Mouse (Mus musculus): ENCODE results near the gene Ikzf3. TPM values are rescaled to one million over a fixed set of nuclear protein-coding genes. Genes with fewer than 3 reads are reported as not detected.

The Ikzf3 gene
- polyA plus RNA-seq, 1 experiment from 2014 or later, result 0.18 TPM

DNA sequence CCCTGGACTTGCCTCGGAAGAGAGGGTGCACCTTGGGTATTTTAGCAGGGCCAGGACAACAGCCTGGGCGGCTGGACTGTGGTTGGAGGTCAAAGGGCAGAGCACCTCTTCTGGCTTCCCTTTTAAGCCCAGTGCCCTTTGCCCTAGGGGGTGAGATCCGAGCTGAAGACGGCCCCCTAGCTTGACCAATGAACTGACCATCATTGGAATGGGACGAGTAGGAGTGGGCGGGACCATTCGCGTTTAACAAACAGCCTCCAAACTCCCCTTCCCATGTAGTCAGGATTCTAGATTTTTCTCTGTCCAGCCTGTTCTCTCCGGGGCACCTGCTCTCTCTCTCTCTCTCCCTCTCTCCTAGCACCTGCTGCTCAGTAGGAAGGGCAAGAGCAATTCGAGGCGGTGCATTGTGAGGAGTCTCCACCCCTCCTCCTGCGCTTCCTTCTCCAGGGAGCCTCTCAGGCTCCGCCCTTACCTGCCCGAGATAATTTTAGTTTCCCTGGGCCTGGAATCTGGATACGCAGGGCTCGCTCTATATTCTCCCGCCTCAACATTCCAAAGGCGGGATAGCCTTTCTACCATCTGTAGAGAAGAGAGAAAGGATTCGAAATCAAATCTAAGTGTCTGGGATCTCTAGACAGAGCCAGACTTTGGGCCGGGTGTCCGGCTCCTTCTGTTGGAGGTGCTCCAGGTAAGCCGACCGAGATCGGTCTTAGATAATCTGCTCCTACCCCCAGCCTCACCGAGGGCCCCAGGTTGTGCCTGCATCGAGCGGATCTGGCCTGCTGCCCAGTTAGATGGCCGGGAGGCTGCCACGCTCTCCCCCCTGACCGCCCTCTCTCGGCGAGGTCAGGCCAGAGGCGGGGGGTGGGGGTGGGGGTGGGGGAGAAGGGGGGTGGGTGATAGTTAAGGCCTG is 99.0 kb downstream of the Ikzf3 start:
- peak overlapping the region; percentile 27 for H3K4me3 ChIP-seq (ENCODE audit: low read depth, low read length)
- no peaks in the 10 kb centered on the region for H3K9me3 ChIP-seq (ENCODE audit: control insufficient read depth, low read length)
- WGBS, result 3% methylated on average over 25 of the region's 33 CpGs
- peak overlapping the region; percentile 42 for H3K4me2 ChIP-seq (ENCODE audit: low read depth, low read length)
- peak; percentile 86 for DNase-seq (ENCODE audit: low spot score)
- no peaks in the 10 kb centered on the region for H3K36me3 ChIP-seq (ENCODE audit: control insufficient read depth, insufficient read depth, low read length)
- ATAC-seq (ENCODE audit: low read depth), result peak; percentile 87
- H3K27ac ChIP-seq (replicated peaks; ENCODE audit: low read depth, low read length), result peak overlapping the region; percentile 11; the same call in 1 of the 2 replicates
- H3K27me3 ChIP-seq (replicated peaks; ENCODE audit: control insufficient read depth, insufficient read depth, low read length), result peaks cover 28% of the 10 kb centered on the region
- H3K9ac ChIP-seq (ENCODE audit: low read depth, low read length), result peak overlapping the region; percentile 15
- no peaks in the 10 kb centered on the region for H3K4me1 ChIP-seq (ENCODE audit: control insufficient read depth, insufficient read depth, low read length)

DNA sequence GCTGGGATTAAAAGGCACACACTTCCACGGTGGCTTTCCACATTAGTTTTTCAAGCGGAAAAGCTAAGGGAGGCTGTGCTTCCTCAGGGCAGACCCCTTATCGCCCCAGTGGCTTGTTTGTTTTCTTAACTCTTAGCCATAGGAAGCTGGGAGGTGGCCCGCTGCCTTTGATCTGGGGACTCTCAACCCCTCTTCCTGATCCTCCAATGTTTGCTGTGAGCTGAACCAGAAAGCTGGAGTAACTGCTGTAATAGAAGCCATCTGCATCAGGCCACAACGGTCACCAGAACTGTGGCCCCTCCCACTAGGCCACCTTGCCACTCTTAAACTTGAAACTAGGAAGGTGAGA is 99.6 kb downstream of the Ikzf3 start, which contains the start of gene Grb7:
Grb7 (plus strand) TSS at position 182 of the 349 bp plus-strand sequence.
- peak within 1 kb of the TSS; percentile 15 for H3K9ac ChIP-seq (ENCODE audit: low read depth, low read length)
- H3K4me3 ChIP-seq (ENCODE audit: low read depth, low read length), result peak within 1 kb of the TSS; percentile 27
- H3K4me1 ChIP-seq (ENCODE audit: control insufficient read depth, insufficient read depth, low read length), result no peaks in the 10 kb centered on the region
- DNase-seq (ENCODE audit: low spot score) (no peak), ATAC-seq (ENCODE audit: low read depth) (no peak)
- peak within 1 kb of the TSS; percentile 42 for H3K4me2 ChIP-seq (ENCODE audit: low read depth, low read length)
- peaks cover 28% of the 10 kb centered on the region for H3K27me3 ChIP-seq (replicated peaks; ENCODE audit: control insufficient read depth, insufficient read depth, low read length)
- peak within 1 kb of the TSS; percentile 11; the same call in 1 of the 2 replicates for H3K27ac ChIP-seq (replicated peaks; ENCODE audit: low read depth, low read length)
- no peaks in the 10 kb centered on the region for H3K9me3 ChIP-seq (ENCODE audit: control insufficient read depth, low read length)
- no peaks in the 10 kb centered on the region for H3K36me3 ChIP-seq (ENCODE audit: control insufficient read depth, insufficient read depth, low read length)
- 2% methylated on average over 5 of the region's 5 CpGs for WGBS

DNA sequence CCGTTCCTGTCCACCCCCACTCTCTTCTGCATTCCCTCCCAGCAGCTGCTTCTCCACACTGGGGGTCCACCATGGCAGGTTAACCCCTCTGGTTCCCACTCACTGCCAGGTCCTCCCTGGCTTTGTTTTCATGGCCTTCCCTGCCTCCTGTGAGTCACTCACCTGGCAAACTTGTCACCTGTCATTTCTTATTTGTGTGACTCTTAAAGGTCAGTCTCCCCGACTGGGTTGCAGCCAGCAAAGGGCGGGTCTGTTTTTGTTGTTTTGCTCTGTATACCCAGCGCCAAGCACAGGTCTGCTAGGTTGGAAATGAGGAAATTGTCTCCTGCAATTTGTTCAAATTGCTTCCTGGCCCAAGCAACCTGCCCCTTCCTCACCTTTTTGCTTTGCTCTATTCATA is 100.2 kb downstream of the Ikzf3 start:
- peaks cover 28% of the 10 kb centered on the region for H3K27me3 ChIP-seq (replicated peaks; ENCODE audit: control insufficient read depth, insufficient read depth, low read length)
- no peak overlapping the region for H3K27ac ChIP-seq (replicated peaks; ENCODE audit: low read depth, low read length)
- ATAC-seq (ENCODE audit: low read depth), result no peak
- WGBS, result 37% methylated on average over 4 of the region's 4 CpGs
- H3K4me1 ChIP-seq (ENCODE audit: control insufficient read depth, insufficient read depth, low read length), result no peaks in the 10 kb centered on the region
- H3K9ac ChIP-seq (ENCODE audit: low read depth, low read length), result no peak overlapping the region
- H3K36me3 ChIP-seq (ENCODE audit: control insufficient read depth, insufficient read depth, low read length), result no peaks in the 10 kb centered on the region
- no peak overlapping the region for H3K4me3 ChIP-seq (ENCODE audit: low read depth, low read length)
- no peak overlapping the region for H3K4me2 ChIP-seq (ENCODE audit: low read depth, low read length)
- DNase-seq (ENCODE audit: low spot score), result no peak
- no peaks in the 10 kb centered on the region for H3K9me3 ChIP-seq (ENCODE audit: control insufficient read depth, low read length)

DNA sequence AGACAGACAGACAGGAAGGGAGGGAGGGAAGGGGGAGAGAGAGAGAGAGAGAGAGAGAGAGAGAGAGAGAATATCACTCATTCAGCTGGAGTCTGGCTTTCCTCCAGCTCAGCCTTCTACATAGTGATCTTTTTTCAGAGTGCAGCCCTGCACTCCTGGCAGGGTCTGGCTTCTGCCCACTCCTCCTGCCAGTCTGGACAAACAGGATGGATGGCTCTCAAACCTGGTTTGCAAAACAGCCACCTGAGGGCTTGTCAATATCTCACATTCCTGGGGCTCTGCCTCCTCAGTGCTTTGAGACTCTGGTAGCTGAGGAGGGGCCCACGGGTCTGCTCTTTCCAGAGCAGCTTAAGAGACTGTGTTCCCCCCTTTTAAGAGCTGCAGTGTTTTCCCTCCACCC is 100.6 kb downstream of the Ikzf3 start:
- Histone ChIP-seq H3K27ac (replicated peaks; ENCODE audit: low read depth, low read length) (no peak overlapping the region), H3K9ac (ENCODE audit: low read depth, low read length) (no peak overlapping the region), H3K27me3 (replicated peaks; ENCODE audit: control insufficient read depth, insufficient read depth, low read length) (peaks cover 28% of the 10 kb centered on the region), H3K4me2 (ENCODE audit: low read depth, low read length) (no peak overlapping the region), H3K9me3 (ENCODE audit: control insufficient read depth, low read length) (no peaks in the 10 kb centered on the region), H3K36me3 (ENCODE audit: control insufficient read depth, insufficient read depth, low read length) (no peaks in the 10 kb centered on the region), H3K4me3 (ENCODE audit: low read depth, low read length) (no peak overlapping the region), H3K4me1 (ENCODE audit: control insufficient read depth, insufficient read depth, low read length) (no peaks in the 10 kb centered on the region)
- no peak for ATAC-seq (ENCODE audit: low read depth)
- peak; percentile 55 for DNase-seq (ENCODE audit: low spot score)
- WGBS, result 14% methylated on average over 1 of the region's 1 CpGs

DNA sequence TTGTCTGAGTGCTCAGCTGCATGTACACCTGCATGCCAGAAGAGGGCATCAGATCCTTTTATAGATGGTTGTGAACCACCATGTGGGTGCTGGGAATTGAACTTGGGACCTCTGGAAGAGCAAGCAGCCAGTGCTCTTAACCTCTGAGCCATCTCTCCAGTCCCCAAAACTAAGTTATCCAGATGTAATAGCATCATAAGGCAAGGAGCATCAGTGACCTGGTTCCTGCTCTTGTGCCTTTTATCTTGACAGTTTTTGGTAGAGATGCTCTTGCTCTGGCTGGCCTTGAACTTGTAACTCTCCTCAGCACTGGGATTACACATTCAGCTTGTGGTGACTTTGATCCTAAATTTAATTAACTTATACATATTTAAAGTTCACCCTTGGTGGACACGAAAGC is 102.1 kb downstream of the Ikzf3 start:
- H3K36me3 ChIP-seq (ENCODE audit: control insufficient read depth, insufficient read depth, low read length), result no peaks in the 10 kb centered on the region
- no peak for ATAC-seq (ENCODE audit: low read depth)

DNA sequence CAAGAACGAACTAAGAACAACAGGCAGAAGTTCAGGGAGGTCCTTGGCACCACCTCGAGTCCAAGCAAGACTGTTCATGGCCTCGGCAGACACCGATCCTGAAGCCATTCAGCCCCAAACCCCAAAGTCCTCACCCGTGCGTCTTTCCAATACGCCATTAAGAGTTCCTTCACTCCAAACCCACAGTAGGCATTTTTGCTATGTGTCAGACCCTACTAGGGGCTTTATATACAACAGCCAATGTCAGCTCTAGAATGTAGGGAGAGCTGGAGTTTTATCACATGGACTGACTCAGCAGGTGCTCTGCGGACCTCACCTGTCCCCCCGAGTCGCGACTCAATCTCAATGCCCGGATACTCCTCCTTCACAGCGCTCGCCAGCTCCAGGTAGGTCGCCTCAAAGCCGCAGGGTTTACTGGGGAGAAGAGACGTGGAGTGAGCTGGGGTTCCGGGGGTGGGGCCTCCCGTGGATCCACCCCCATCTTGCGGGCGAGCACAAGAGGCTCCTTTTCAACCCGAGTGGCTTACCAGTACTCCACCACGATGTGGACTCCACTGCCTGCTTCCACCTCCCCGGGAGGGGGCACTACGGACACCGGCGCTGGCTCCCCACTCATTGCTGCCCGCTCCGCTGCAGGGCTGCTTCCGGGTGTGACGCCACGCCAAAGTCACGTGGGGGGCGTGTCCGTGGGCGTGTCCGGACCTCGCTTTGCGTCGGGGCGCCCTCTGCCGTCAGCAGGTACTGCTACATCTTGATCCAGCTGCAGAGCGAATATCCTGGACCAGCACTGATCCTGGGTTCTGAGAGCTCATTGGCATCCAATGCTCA is 107.3 kb downstream of the Ikzf3 start, which contains the start of gene Mien1:
Mien1 (minus strand) TSS at position 661 of the 828 bp plus-strand sequence.
- no peaks in the 10 kb centered on the region for H3K4me1 ChIP-seq (ENCODE audit: control insufficient read depth, insufficient read depth, low read length)
- no peaks in the 10 kb centered on the region for H3K27me3 ChIP-seq (replicated peaks; ENCODE audit: control insufficient read depth, insufficient read depth, low read length)
- H3K4me3 ChIP-seq (ENCODE audit: low read depth, low read length), result peak within 1 kb of the TSS; percentile 53
- ATAC-seq (ENCODE audit: low read depth) (peak; percentile 91), DNase-seq (ENCODE audit: low spot score) (peak; percentile 91)
- H3K36me3 ChIP-seq (ENCODE audit: control insufficient read depth, insufficient read depth, low read length), result peaks cover 40% of the 10 kb centered on the region
- H3K9ac ChIP-seq (ENCODE audit: low read depth, low read length), result peak within 1 kb of the TSS; percentile 69
- no peaks in the 10 kb centered on the region for H3K9me3 ChIP-seq (ENCODE audit: control insufficient read depth, low read length)
- H3K4me2 ChIP-seq (ENCODE audit: low read depth, low read length), result peak within 1 kb of the TSS; percentile 78
- no peak within 1 kb of the TSS; the same call in 1 of the 2 replicates for H3K27ac ChIP-seq (replicated peaks; ENCODE audit: low read depth, low read length)
- WGBS, result 1% methylated on average over 33 of the region's 43 CpGs

More for the DNA sequence above, 102.1 kb downstream of the Ikzf3 start:
- Histone ChIP-seq H3K27me3 (replicated peaks; ENCODE audit: control insufficient read depth, insufficient read depth, low read length) (peaks cover 22% of the 10 kb centered on the region), H3K9ac (ENCODE audit: low read depth, low read length) (no peak overlapping the region), H3K4me2 (ENCODE audit: low read depth, low read length) (no peak overlapping the region), H3K4me3 (ENCODE audit: low read depth, low read length) (no peak overlapping the region), H3K9me3 (ENCODE audit: control insufficient read depth, low read length) (no peaks in the 10 kb centered on the region), H3K27ac (replicated peaks; ENCODE audit: low read depth, low read length) (no peak overlapping the region), H3K4me1 (ENCODE audit: control insufficient read depth, insufficient read depth, low read length) (no peaks in the 10 kb centered on the region)
- DNase-seq (ENCODE audit: low spot score), result no peak
- 96% methylated on average over 1 of the region's 1 CpGs for WGBS

DNA sequence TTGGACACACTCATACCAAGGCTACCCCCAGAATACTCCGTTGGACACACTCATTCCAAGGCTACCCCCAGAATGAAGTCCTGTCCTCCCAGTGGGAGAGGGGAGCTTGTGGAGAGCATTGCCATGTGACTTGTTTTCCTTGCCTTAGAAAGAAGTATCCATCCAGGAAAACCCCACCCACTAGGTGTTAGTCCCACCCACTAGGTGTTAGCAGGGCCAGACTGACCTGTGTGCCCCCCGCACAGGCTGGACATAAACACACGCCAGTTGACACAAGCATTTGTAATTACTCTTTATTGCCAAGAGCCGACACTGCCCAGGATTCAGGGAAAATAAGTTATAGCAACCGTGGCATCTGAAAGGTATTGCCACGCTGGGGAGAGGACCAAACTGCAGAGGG is 108.4 kb downstream of the Ikzf3 start:
- H3K36me3 ChIP-seq (ENCODE audit: control insufficient read depth, insufficient read depth, low read length), result peaks cover 49% of the 10 kb centered on the region
- ATAC-seq (ENCODE audit: low read depth), result no peak
- H3K9me3 ChIP-seq (ENCODE audit: control insufficient read depth, low read length), result no peaks in the 10 kb centered on the region
- no peaks in the 10 kb centered on the region for H3K4me1 ChIP-seq (ENCODE audit: control insufficient read depth, insufficient read depth, low read length)
- H3K4me2 ChIP-seq (ENCODE audit: low read depth, low read length), result no peak overlapping the region
- 88% methylated on average over 6 of the region's 6 CpGs for WGBS
- H3K27ac ChIP-seq (replicated peaks; ENCODE audit: low read depth, low read length), result no peak overlapping the region
- no peak for DNase-seq (ENCODE audit: low spot score)
- H3K27me3 ChIP-seq (replicated peaks; ENCODE audit: control insufficient read depth, insufficient read depth, low read length), result no peaks in the 10 kb centered on the region
- H3K9ac ChIP-seq (ENCODE audit: low read depth, low read length), result no peak overlapping the region
- H3K4me3 ChIP-seq (ENCODE audit: low read depth, low read length), result no peak overlapping the region

DNA sequence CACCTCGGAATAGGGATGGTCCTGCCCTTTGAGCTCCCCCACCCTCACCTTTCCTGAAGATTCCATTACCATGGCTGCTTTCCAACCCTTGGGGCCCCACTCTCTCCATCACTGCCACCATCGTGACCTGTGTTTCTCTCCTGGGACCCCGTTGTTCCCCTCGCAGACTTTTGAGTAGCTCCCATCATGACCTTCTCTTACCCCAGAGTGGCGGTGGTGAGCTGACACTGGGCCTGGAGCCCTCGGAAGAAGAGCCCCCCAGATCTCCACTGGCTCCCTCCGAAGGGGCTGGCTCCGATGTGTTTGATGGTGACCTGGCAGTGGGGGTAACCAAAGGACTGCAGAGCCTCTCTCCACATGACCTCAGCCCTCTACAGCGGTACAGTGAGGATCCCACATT is 110.1 kb downstream of the Ikzf3 start:
- no peak for DNase-seq (ENCODE audit: low spot score)
- no peaks in the 10 kb centered on the region for H3K9me3 ChIP-seq (ENCODE audit: control insufficient read depth, low read length)
- H3K4me3 ChIP-seq (ENCODE audit: low read depth, low read length), result no peak overlapping the region
- peaks cover 66% of the 10 kb centered on the region for H3K36me3 ChIP-seq (ENCODE audit: control insufficient read depth, insufficient read depth, low read length)
- H3K4me2 ChIP-seq (ENCODE audit: low read depth, low read length), result no peak overlapping the region
- ATAC-seq (ENCODE audit: low read depth), result no peak
- no peaks in the 10 kb centered on the region for H3K27me3 ChIP-seq (replicated peaks; ENCODE audit: control insufficient read depth, insufficient read depth, low read length)
- 92% methylated on average over 9 of the region's 9 CpGs for WGBS
- H3K27ac ChIP-seq (replicated peaks; ENCODE audit: low read depth, low read length), result no peak overlapping the region
- no peaks in the 10 kb centered on the region for H3K4me1 ChIP-seq (ENCODE audit: control insufficient read depth, insufficient read depth, low read length)
- H3K9ac ChIP-seq (ENCODE audit: low read depth, low read length), result no peak overlapping the region

Data from embryonic facial prominence, embryonic 14.5 days (tissue).